Mouse (Mus musculus) hindbrain, embryonic 14.5 days (tissue): ENCODE measurements around the gene Dhx57. TPM values are rescaled to one million over a fixed set of nuclear protein-coding genes. Genes with fewer than 3 reads are reported as not detected.
"Not testable (repeated sequence)": the region's sequence is repeated elsewhere in the genome, so short reads cannot be mapped to it uniquely, and the experiment has no call there.

Source experiments
- ATAC-seq: fragments of 200-750 bp; cut with Nextera tagmentation; 2 replicates; pipeline ENCODE4 v1.8.0; 2017; ENCODE audit warnings: moderate number of reproducible peaks, mild to moderate bottlenecking, moderate TSS enrichment, moderate library complexity; ENCODE audit not compliant: low FRiP score
- DNase-seq: peaks from one replicate; pipeline ENCODE4 v3.0.0-alpha.2; 2015; ENCODE audit warnings: low spot score
- H3K27ac ChIP-seq: fragments of 300-500 bp; sonication (generic); 2 replicates; pipeline ENCODE4 v1.5.1; 2014; ENCODE audit warnings: mild to moderate bottlenecking, moderate library complexity
- H3K27me3 ChIP-seq: fragments of 300-500 bp; sonication (generic); 2 replicates; pipeline ENCODE4 v1.6.1; 2014; ENCODE audit warnings: mild to moderate bottlenecking, low read length, mixed read lengths; ENCODE audit not compliant: control insufficient read depth, insufficient read depth
- H3K36me3 ChIP-seq: fragments of 300-500 bp; sonication (generic); replicated peaks from 2 replicates; pipeline ENCODE4 v1.6.1; 2014; ENCODE audit not compliant: control insufficient read depth, insufficient read depth
- H3K4me1 ChIP-seq: fragments of 300-500 bp; sonication (generic); replicated peaks from 2 replicates; pipeline ENCODE4 v1.6.1; 2014; ENCODE audit warnings: antibody characterized with exemption, low read length, mixed read lengths; ENCODE audit not compliant: control insufficient read depth, insufficient read depth
- H3K4me2 ChIP-seq: fragments of 300-500 bp; sonication (generic); replicated peaks from 2 replicates; pipeline ENCODE4 v1.6.1; 2014; ENCODE audit warnings: mild to moderate bottlenecking, moderate library complexity
- H3K4me3 ChIP-seq: fragments of 300-500 bp; sonication (generic); replicated peaks from 2 replicates; pipeline ENCODE4 v1.5.1; 2014; ENCODE audit warnings: mild to moderate bottlenecking, low read length
- H3K9ac ChIP-seq: fragments of 300-500 bp; sonication (generic); 2 replicates; pipeline ENCODE4 v1.6.1; 2014
- H3K9me3 ChIP-seq: fragments of 300-500 bp; sonication (generic); 2 replicates; pipeline ENCODE4 v1.6.1; 2016; ENCODE audit warnings: low read length; ENCODE audit not compliant: control insufficient read depth
- WGBS: fragments of 180-500 bp; shearing (Covaris S2); extraction: QIAGEN DNeasy Blood & Tissue Kit; methylation state at CpG from one replicate; pipeline ENCODE4 v1.1.7; 2014; 5-methylcytosine and 5-hydroxymethylcytosine counted together
- polyA plus RNA-seq: library from polyadenylated mRNA; unstranded; fragments of >200 nt; fragmentation: Nextera tagmentation; extraction: Ambion mirVana; gene quantifications from 2 replicates; pipeline ENCODE4 v1.2.1, GENCODE M21; 2014

Dhx57 gene
- polyA plus RNA-seq, 1 experiment from 2014 or later, result 51.3 TPM

- not testable (repeated sequence) for H3K27me3 ChIP-seq, H3K4me1 ChIP-seq, H3K4me2 ChIP-seq, H3K4me3 ChIP-seq, H3K9ac ChIP-seq, ATAC-seq, H3K27ac ChIP-seq, H3K9me3 ChIP-seq, DNase-seq
- H3K36me3 ChIP-seq, result peaks cover 97% of the 10 kb centered on the region
- WGBS, result 96% methylated on average over 7 of the region's 7 CpGs
Measured at GRCm38 (mm10) chr17:80270622-80271021, 19.7 kb downstream of the Dhx57 start.

- no peaks in the 10 kb centered on the region for H3K9me3 ChIP-seq
- no peak overlapping the region for H3K9ac ChIP-seq
- 96% methylated on average over 3 of the region's 3 CpGs for WGBS
- DNase-seq, result no peak
- no peak overlapping the region for H3K4me2 ChIP-seq
- H3K4me3 ChIP-seq, result no peak overlapping the region
- H3K27me3 ChIP-seq, result no peaks in the 10 kb centered on the region
- no peaks in the 10 kb centered on the region for H3K4me1 ChIP-seq
- peaks cover 97% of the 10 kb centered on the region for H3K36me3 ChIP-seq
- ATAC-seq, result no peak
- H3K27ac ChIP-seq, result no peak overlapping the region
Measured at GRCm38 (mm10) chr17:80268151-80268550, 22.1 kb downstream of the Dhx57 start.

- H3K36me3 ChIP-seq, result peaks cover 97% of the 10 kb centered on the region
- H3K9ac ChIP-seq, result no peak overlapping the region
- H3K4me2 ChIP-seq, result no peak overlapping the region
- DNase-seq (no peak), ATAC-seq (no peak)
- WGBS, result 91% methylated on average over 4 of the region's 4 CpGs
- no peaks in the 10 kb centered on the region for H3K9me3 ChIP-seq
- no peaks in the 10 kb centered on the region for H3K27me3 ChIP-seq
- H3K4me3 ChIP-seq, result no peak overlapping the region
- no peaks in the 10 kb centered on the region for H3K4me1 ChIP-seq
- H3K27ac ChIP-seq, result no peak overlapping the region
Measured at GRCm38 (mm10) chr17:80267065-80267464, 23.2 kb downstream of the Dhx57 start.

GRCm38 (mm10) chr17:80255208-80255607, 35.1 kb downstream of the Dhx57 start:
- Histone ChIP-seq H3K4me3 (no peak overlapping the region), H3K27ac (no peak overlapping the region), H3K27me3 (no peaks in the 10 kb centered on the region), H3K9me3 (no peaks in the 10 kb centered on the region), H3K9ac (no peak overlapping the region), H3K4me1 (no peaks in the 10 kb centered on the region), H3K36me3 (peaks cover 100% of the 10 kb centered on the region), H3K4me2 (no peak overlapping the region)
- 69% methylated on average over 13 of the region's 13 CpGs for WGBS
- ATAC-seq (no peak), DNase-seq (no peak)

GRCm38 (mm10) chr17:80254421-80254820, 35.9 kb downstream of the Dhx57 start:
- Histone ChIP-seq H3K36me3 (peaks cover 100% of the 10 kb centered on the region), H3K9ac (no peak overlapping the region), H3K9me3 (no peaks in the 10 kb centered on the region), H3K4me2 (no peak overlapping the region), H3K27ac (no peak overlapping the region), H3K27me3 (no peaks in the 10 kb centered on the region), H3K4me3 (no peak overlapping the region), H3K4me1 (no peaks in the 10 kb centered on the region)
- no peak for ATAC-seq
- WGBS, result 95% methylated on average over 5 of the region's 5 CpGs
- no peak for DNase-seq

- WGBS, result 84% methylated on average over 13 of the region's 13 CpGs
- no peaks in the 10 kb centered on the region for H3K27me3 ChIP-seq
- no peak overlapping the region for H3K4me2 ChIP-seq
- no peaks in the 10 kb centered on the region for H3K9me3 ChIP-seq
- DNase-seq (no peak), ATAC-seq (no peak)
- no peak overlapping the region for H3K27ac ChIP-seq
- H3K36me3 ChIP-seq, result peaks cover 100% of the 10 kb centered on the region
- no peaks in the 10 kb centered on the region for H3K4me1 ChIP-seq
- H3K9ac ChIP-seq, result no peak overlapping the region
- no peak overlapping the region for H3K4me3 ChIP-seq
Measured at GRCm38 (mm10) chr17:80252757-80253525, 37.3 kb downstream of the Dhx57 start.

GRCm38 (mm10) chr17:80243116-80243515, 47.2 kb downstream of the Dhx57 start:
- Histone ChIP-seq H3K9me3 (no peaks in the 10 kb centered on the region), H3K9ac (no peak overlapping the region), H3K27ac (no peak overlapping the region), H3K4me3 (no peak overlapping the region), H3K4me1 (no peaks in the 10 kb centered on the region), H3K4me2 (no peak overlapping the region), H3K36me3 (peaks cover 99% of the 10 kb centered on the region), H3K27me3 (no peaks in the 10 kb centered on the region)
- ATAC-seq (no peak), DNase-seq (no peak)
- WGBS, result 58% methylated on average over 13 of the region's 13 CpGs

- DNase-seq (no peak), ATAC-seq (no peak)
- Histone ChIP-seq H3K27ac (no peak overlapping the region), H3K27me3 (no peaks in the 10 kb centered on the region), H3K4me2 (no peak overlapping the region), H3K4me3 (no peak overlapping the region), H3K36me3 (peaks cover 99% of the 10 kb centered on the region), H3K9ac (no peak overlapping the region), H3K9me3 (no peaks in the 10 kb centered on the region), H3K4me1 (no peaks in the 10 kb centered on the region)
- WGBS, result 86% methylated on average over 9 of the region's 9 CpGs
Measured at GRCm38 (mm10) chr17:80241594-80241993, 48.7 kb downstream of the Dhx57 start.

GRCm38 (mm10) chr17:80237475-80237874, 52.8 kb downstream of the Dhx57 start:
- ATAC-seq (no peak), DNase-seq (no peak)
- Histone ChIP-seq H3K27me3 (no peaks in the 10 kb centered on the region), H3K36me3 (peaks cover 61% of the 10 kb centered on the region), H3K27ac (no peak overlapping the region), H3K9ac (no peak overlapping the region), H3K4me2 (no peak overlapping the region), H3K4me3 (no peak overlapping the region), H3K4me1 (no peaks in the 10 kb centered on the region), H3K9me3 (no peaks in the 10 kb centered on the region)
- WGBS, result 94% methylated on average over 4 of the region's 5 CpGs

- ATAC-seq, result no peak
- 94% methylated on average over 3 of the region's 3 CpGs for WGBS
Measured at GRCm38 (mm10) chr17:80236805-80237204, 53.5 kb downstream of the Dhx57 start.

More at GRCm38 (mm10) chr17:80236805-80237204, 53.5 kb downstream of the Dhx57 start:
- DNase-seq, result no peak
- H3K4me1 ChIP-seq, result no peaks in the 10 kb centered on the region
- no peak overlapping the region for H3K27ac ChIP-seq
- H3K4me2 ChIP-seq, result no peak overlapping the region
- H3K4me3 ChIP-seq, result no peak overlapping the region
- no peaks in the 10 kb centered on the region for H3K27me3 ChIP-seq
- no peaks in the 10 kb centered on the region for H3K9me3 ChIP-seq
- H3K36me3 ChIP-seq, result peaks cover 54% of the 10 kb centered on the region
- no peak overlapping the region for H3K9ac ChIP-seq
